Mouse (Mus musculus): ENCODE measurements around the gene Psmd13. TPM values are rescaled to one million over a fixed set of nuclear protein-coding genes. Genes with fewer than 3 reads are reported as not detected.
A peak's percentile ranks its signal among the peaks of the same experiment; 100 is the strongest.

Gene Psmd13
- polyA plus RNA-seq, 1 experiment from 2014 or later: 260 TPM

DNA sequence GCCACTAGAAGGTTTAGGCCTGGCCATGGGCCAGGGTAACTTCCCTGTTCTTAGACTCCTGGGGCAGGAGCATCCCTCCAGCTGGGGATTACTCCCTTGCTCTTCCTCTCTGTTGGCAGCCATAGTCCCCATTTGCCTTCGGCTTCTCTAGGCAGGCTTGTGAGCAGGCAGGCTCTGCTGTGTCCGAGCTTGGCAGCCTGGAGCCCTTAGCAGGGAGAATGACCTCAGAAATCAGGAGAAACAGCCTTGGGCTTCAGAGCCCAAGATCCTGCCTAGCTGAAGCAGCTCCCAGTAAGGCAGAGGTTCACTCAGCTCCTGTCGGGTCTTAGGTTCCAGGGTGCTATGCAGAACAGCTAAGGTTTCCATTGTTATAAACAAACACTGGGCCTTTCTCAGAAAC lies 17.4 kb downstream of the Psmd13 start:
- H3K9ac ChIP-seq (ENCODE audit: low read depth, low read length): no peak overlapping the region
- H3K4me1 ChIP-seq (ENCODE audit: control insufficient read depth, insufficient read depth, low read depth, low read length): no peaks in the 10 kb centered on the region
- WGBS: 73% methylated on average over 3 of the region's 3 CpGs
- no peak overlapping the region for H3K4me3 ChIP-seq (ENCODE audit: low read length)
- no peaks in the 10 kb centered on the region for H3K27me3 ChIP-seq (replicated peaks; ENCODE audit: control insufficient read depth, insufficient read depth, low read length)
- ATAC-seq: no peak
- H3K27ac ChIP-seq (ENCODE audit: low read depth, low read length): no peak overlapping the region
- peaks cover 29% of the 10 kb centered on the region for H3K36me3 ChIP-seq (ENCODE audit: control insufficient read depth, insufficient read depth, low read length)
- no peak overlapping the region for H3K4me2 ChIP-seq (ENCODE audit: low read length)
- H3K9me3 ChIP-seq (ENCODE audit: control insufficient read depth, low read length): no peaks in the 10 kb centered on the region

DNA sequence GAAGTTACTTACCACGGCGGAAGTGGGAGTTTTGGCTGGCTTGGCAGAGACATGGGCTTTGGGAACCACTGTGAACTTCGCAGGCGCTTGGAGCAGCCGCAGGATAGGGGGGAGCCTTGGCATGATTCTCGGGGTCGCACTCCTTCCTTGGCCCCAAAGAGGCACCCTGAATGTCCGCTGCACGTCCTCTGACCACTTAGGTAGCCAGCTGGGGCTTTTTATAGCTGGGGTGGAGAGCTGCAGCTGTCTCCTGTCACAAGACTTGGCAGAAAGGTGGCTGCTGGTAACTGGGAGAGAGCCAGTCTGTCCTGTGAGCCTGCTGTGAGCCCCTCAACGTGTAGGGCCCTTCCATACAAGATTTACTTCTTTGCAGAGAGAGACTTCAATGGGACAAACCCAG lies 18.5 kb downstream of the Psmd13 start, which contains the start of gene Cox8b:
Cox8b (minus strand) TSS at position 227 of the 400 bp plus-strand sequence.
- no peak for ATAC-seq
- Histone ChIP-seq H3K27ac (ENCODE audit: low read depth, low read length) (no peak within 1 kb of the TSS), H3K9ac (ENCODE audit: low read depth, low read length) (no peak within 1 kb of the TSS), H3K4me1 (ENCODE audit: control insufficient read depth, insufficient read depth, low read depth, low read length) (no peaks in the 10 kb centered on the region), H3K36me3 (ENCODE audit: control insufficient read depth, insufficient read depth, low read length) (peaks cover 22% of the 10 kb centered on the region), H3K27me3 (replicated peaks; ENCODE audit: control insufficient read depth, insufficient read depth, low read length) (no peaks in the 10 kb centered on the region), H3K9me3 (ENCODE audit: control insufficient read depth, low read length) (no peaks in the 10 kb centered on the region), H3K4me2 (ENCODE audit: low read length) (no peak within 1 kb of the TSS), H3K4me3 (ENCODE audit: low read length) (no peak within 1 kb of the TSS)
- 78% methylated on average over 10 of the region's 10 CpGs for WGBS

DNA sequence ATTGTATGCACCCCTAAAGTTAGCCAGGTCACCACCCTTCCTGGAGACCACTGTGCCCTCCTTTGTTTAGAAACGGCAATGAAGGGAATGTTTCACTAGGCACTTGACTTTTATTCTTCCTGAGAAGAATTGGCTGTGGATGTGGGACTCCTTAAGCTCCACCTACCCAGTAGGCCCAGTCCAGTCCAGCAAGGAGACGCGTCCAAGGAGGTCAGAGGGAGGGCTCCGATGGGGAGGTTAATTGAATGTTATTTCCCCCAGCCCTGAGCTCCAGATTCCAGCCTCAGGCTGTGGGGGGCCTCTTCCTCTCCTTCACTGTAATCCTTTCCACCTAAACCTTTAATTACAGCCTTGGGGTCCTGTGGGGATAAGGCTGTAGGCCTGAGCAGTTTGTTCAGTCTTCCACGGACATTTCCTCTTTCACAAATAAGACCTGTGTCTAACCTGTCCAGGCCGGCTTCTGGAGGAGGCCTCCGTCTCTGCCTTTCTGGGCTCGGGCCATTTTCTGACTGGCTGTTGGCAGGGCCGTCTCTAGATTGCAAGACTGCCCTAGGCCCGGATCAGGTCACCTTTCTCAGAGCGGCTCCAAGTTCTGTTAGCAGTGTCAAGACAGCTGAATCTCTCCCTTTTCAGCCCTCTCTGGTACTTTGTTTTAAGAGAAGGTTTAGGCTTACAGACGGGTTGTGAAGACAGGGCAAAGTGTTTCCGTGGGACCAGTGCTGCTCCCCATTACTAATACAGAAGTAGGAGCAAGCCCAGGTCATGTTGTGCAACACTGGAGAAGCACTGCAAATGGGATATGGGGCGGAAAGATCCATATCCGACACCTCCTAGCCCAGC lies 20.5 kb downstream of the Psmd13 start:
- no peaks in the 10 kb centered on the region for H3K9me3 ChIP-seq (ENCODE audit: control insufficient read depth, low read length)
- no peak overlapping the region for H3K4me3 ChIP-seq (ENCODE audit: low read length)
- peaks cover 18% of the 10 kb centered on the region for H3K36me3 ChIP-seq (ENCODE audit: control insufficient read depth, insufficient read depth, low read length)
- H3K27me3 ChIP-seq (replicated peaks; ENCODE audit: control insufficient read depth, insufficient read depth, low read length): no peaks in the 10 kb centered on the region
- no peak overlapping the region for H3K9ac ChIP-seq (ENCODE audit: low read depth, low read length)
- H3K27ac ChIP-seq (ENCODE audit: low read depth, low read length): no peak overlapping the region
- WGBS: 81% methylated on average over 15 of the region's 15 CpGs
- no peak overlapping the region for H3K4me2 ChIP-seq (ENCODE audit: low read length)
- no peaks in the 10 kb centered on the region for H3K4me1 ChIP-seq (ENCODE audit: control insufficient read depth, insufficient read depth, low read depth, low read length)
- no peak for ATAC-seq

DNA sequence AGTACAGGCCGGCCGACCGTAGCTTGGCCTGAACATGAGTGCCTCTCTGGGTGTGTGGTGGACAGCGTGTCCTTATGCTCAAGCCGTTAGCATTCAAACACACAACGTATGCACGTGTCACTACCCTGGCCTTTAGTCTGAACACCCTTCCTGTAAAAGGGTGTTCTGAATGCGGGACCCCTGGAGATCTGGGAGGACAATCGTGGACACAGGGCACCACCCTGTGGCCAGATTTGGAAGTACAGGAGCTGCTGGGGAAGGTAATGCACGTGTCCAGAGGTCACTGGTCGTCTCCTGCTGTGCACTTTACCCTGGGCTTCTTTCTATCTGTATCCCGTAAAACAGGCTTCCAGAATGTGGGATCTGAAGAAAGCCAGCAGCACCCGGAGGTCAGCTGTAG lies 21.4 kb downstream of the Psmd13 start:
- Histone ChIP-seq H3K36me3 (ENCODE audit: control insufficient read depth, insufficient read depth, low read length) (peaks cover 9% of the 10 kb centered on the region), H3K27ac (ENCODE audit: low read depth, low read length) (no peak overlapping the region), H3K4me3 (ENCODE audit: low read length) (no peak overlapping the region), H3K27me3 (replicated peaks; ENCODE audit: control insufficient read depth, insufficient read depth, low read length) (no peaks in the 10 kb centered on the region), H3K9me3 (ENCODE audit: control insufficient read depth, low read length) (no peaks in the 10 kb centered on the region), H3K4me1 (ENCODE audit: control insufficient read depth, insufficient read depth, low read depth, low read length) (no peaks in the 10 kb centered on the region), H3K4me2 (ENCODE audit: low read length) (no peak overlapping the region), H3K9ac (ENCODE audit: low read depth, low read length) (peak overlapping the region; percentile 36; the same call in 1 of the 2 replicates)
- 25% methylated on average over 13 of the region's 13 CpGs for WGBS
- ATAC-seq: peak; percentile 37

DNA sequence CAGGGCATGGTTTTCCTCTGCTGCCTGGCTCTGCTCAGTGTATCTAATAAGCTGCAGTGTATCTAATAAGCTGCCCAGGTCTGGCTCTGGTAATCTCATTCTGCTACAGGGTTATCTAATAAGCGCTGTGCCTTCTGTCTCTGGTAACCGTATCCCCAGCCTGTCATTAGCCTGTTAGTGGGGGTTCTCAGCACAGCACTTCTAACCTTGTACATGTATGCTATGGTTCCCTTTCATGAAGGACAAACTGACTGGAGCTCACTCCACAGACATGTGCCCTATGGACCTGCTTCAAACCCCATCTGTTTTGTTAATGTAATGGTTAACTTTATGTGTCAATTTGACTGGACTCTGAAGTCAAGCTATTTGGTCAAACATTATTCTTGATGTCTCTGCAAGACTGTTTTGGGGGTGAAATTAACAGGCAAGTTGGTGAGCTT lies 23.9 kb downstream of the Psmd13 start:
- H3K9ac ChIP-seq (ENCODE audit: low read depth, low read length): no peak overlapping the region
- no peak overlapping the region for H3K4me3 ChIP-seq (ENCODE audit: low read length)
- no peak for ATAC-seq
- H3K36me3 ChIP-seq (ENCODE audit: control insufficient read depth, insufficient read depth, low read length): no peaks in the 10 kb centered on the region
- peaks cover 2% of the 10 kb centered on the region; the same call in 1 of the 2 replicates for H3K27me3 ChIP-seq (replicated peaks; ENCODE audit: control insufficient read depth, insufficient read depth, low read length)
- no peaks in the 10 kb centered on the region for H3K9me3 ChIP-seq (ENCODE audit: control insufficient read depth, low read length)
- no peak overlapping the region for H3K27ac ChIP-seq (ENCODE audit: low read depth, low read length)
- 84% methylated on average over 2 of the region's 2 CpGs for WGBS
- H3K4me1 ChIP-seq (ENCODE audit: control insufficient read depth, insufficient read depth, low read depth, low read length): peaks cover 5% of the 10 kb centered on the region
- H3K4me2 ChIP-seq (ENCODE audit: low read length): no peak overlapping the region

DNA sequence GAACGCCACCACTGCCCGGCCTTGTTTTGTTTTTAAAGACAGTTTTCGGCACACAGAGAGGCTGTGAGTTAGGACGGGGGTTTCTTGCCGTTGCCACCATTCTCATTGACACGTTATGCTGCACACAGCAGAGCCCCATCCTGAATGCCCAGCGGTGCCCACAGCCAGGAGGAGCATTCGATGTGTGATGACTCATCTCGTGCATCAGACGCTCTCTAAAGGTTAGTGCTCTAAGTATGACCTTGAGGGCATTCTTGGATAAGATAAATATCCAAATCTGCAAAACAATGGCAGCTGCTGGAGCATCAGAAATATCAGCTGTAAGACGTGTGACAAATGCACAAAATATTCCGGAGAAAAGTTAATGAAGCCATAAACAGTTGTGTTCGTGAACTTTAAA lies 25.4 kb downstream of the Psmd13 start:
- H3K36me3 ChIP-seq (ENCODE audit: control insufficient read depth, insufficient read depth, low read length): no peaks in the 10 kb centered on the region
- H3K9me3 ChIP-seq (ENCODE audit: control insufficient read depth, low read length): no peaks in the 10 kb centered on the region
- no peak overlapping the region for H3K4me3 ChIP-seq (ENCODE audit: low read length)
- no peak overlapping the region for H3K4me2 ChIP-seq (ENCODE audit: low read length)
- H3K9ac ChIP-seq (ENCODE audit: low read depth, low read length): no peak overlapping the region
- H3K4me1 ChIP-seq (ENCODE audit: control insufficient read depth, insufficient read depth, low read depth, low read length): peaks cover 5% of the 10 kb centered on the region
- peaks cover 2% of the 10 kb centered on the region; the same call in 1 of the 2 replicates for H3K27me3 ChIP-seq (replicated peaks; ENCODE audit: control insufficient read depth, insufficient read depth, low read length)
- H3K27ac ChIP-seq (ENCODE audit: low read depth, low read length): no peak overlapping the region
- no peak for ATAC-seq
- 85% methylated on average over 13 of the region's 13 CpGs for WGBS

DNA sequence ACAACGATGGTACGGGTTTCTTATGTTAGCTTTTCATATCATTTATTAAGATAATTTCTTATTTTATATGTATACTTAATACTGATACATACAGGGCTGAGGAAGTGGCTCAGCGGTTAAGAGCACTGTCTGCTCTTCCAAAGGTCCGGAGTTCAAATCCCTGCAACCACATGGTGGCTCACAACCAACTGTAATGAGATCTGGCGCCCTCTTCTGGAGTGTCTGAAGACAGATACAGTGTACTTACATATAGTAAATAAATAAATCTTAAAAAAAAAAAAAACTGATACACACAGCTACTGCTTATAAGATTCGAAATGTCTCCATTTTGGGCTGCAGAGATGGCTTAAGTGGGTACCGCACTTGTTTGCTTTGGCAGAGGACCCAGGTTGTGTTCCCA lies 25.9 kb downstream of the Psmd13 start:
- Histone ChIP-seq H3K27ac (ENCODE audit: low read depth, low read length) (no peak overlapping the region), H3K9ac (ENCODE audit: low read depth, low read length) (no peak overlapping the region), H3K4me3 (ENCODE audit: low read length) (no peak overlapping the region), H3K36me3 (ENCODE audit: control insufficient read depth, insufficient read depth, low read length) (no peaks in the 10 kb centered on the region), H3K4me1 (ENCODE audit: control insufficient read depth, insufficient read depth, low read depth, low read length) (peaks cover 5% of the 10 kb centered on the region), H3K9me3 (ENCODE audit: control insufficient read depth, low read length) (no peaks in the 10 kb centered on the region), H3K4me2 (ENCODE audit: low read length) (no peak overlapping the region), H3K27me3 (replicated peaks; ENCODE audit: control insufficient read depth, insufficient read depth, low read length) (peaks cover 2% of the 10 kb centered on the region; the same call in 1 of the 2 replicates)
- ATAC-seq: no peak
- WGBS: 87% methylated on average over 7 of the region's 7 CpGs

DNA sequence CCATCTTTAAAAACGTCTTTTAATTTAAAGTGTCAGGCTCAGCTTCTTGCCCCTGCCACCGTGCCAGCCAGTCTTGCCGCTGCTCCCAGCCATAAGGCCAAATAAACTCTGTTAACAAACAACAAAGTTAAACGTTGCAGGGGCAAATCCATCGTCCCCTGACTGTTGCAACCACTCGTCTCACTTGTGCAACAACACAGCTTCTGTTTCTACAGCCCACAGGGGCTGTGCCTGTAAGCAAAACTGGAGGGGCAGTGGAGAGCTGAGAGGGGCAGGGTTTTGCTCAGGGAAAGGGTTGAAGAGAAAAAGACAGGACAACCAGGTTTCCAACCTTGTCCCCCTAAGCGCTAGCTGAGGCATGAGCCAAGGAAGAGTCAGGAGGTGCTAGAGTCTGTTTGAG lies 26.4 kb downstream of the Psmd13 start:
- no peaks in the 10 kb centered on the region for H3K36me3 ChIP-seq (ENCODE audit: control insufficient read depth, insufficient read depth, low read length)
- no peak overlapping the region for H3K4me2 ChIP-seq (ENCODE audit: low read length)
- ATAC-seq: 0 out of 2 replicates have a peak, but pooled peaks have one; percentile 3
- H3K4me1 ChIP-seq (ENCODE audit: control insufficient read depth, insufficient read depth, low read depth, low read length): peaks cover 5% of the 10 kb centered on the region
- no peak overlapping the region for H3K27ac ChIP-seq (ENCODE audit: low read depth, low read length)
- peaks cover 2% of the 10 kb centered on the region; the same call in 1 of the 2 replicates for H3K27me3 ChIP-seq (replicated peaks; ENCODE audit: control insufficient read depth, insufficient read depth, low read length)
- no peaks in the 10 kb centered on the region for H3K9me3 ChIP-seq (ENCODE audit: control insufficient read depth, low read length)
- WGBS: 52% methylated on average over 7 of the region's 7 CpGs
- no peak overlapping the region for H3K9ac ChIP-seq (ENCODE audit: low read depth, low read length)
- H3K4me3 ChIP-seq (ENCODE audit: low read length): no peak overlapping the region

DNA sequence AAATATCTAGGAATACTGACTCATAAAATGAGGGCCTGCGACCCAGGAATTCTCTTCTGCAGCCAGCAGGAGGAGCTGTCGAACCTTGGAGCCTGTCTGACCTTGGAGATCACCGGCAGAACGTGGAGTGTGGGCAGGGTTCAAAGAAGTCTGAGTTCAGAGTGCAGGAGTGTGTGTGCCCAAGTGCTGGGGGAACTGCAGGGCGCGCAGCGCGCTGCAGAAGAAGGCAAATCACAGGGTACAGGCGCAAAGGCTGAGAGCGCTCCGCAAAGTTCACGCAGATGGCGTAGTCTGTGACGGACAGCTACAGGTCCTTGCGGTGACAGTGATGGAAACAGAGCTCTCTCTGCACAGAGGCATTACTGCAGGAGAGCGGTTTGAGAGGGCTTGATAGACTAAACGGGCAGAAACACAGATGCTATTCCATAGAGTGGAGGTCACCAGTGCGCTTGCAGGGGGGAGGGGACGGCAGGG lies 26.9 kb downstream of the Psmd13 start:
- Histone ChIP-seq H3K9me3 (ENCODE audit: control insufficient read depth, low read length) (no peaks in the 10 kb centered on the region), H3K27ac (ENCODE audit: low read depth, low read length) (no peak overlapping the region), H3K4me1 (ENCODE audit: control insufficient read depth, insufficient read depth, low read depth, low read length) (peaks cover 5% of the 10 kb centered on the region), H3K27me3 (replicated peaks; ENCODE audit: control insufficient read depth, insufficient read depth, low read length) (peaks cover 2% of the 10 kb centered on the region; the same call in 1 of the 2 replicates), H3K4me2 (ENCODE audit: low read length) (peak overlapping the region; percentile 91), H3K4me3 (ENCODE audit: low read length) (peak overlapping the region; percentile 49), H3K9ac (ENCODE audit: low read depth, low read length) (peak overlapping the region; percentile 53), H3K36me3 (ENCODE audit: control insufficient read depth, insufficient read depth, low read length) (no peaks in the 10 kb centered on the region)
- WGBS: 2% methylated on average over 19 of the region's 19 CpGs
- peak; percentile 82 for ATAC-seq
